Mouse (Mus musculus): ENCODE results near the gene Ythdf2. TPM values are rescaled to one million over a fixed set of nuclear protein-coding genes. Genes with fewer than 3 reads are reported as not detected.

The Ythdf2 gene
- polyA plus RNA-seq, 1 experiment from 2014 or later = 28.6 TPM

DNA sequence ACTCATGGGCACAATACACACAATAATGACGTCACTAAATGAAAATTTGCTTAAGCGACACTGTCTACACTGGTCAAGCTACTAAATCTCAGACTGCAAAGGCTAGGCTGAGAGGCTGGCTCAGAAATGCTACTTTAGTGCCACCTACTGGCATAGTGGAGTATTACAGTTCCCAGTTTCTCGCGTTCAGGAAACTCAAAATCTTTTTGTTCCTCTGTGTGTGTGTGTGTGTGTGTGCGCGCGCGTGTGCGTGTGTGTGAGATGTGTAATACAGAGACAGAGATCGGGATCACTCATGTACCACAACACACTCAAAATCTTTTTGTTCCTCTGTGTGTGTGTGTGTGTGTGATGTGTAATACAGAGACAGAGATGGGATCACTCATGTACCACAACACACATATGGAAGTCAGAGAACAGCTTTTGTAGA, 33.5 kb downstream of the Ythdf2 start:
- no peak for ATAC-seq (ENCODE audit: insufficient read depth)
- Histone ChIP-seq H3K27ac (replicated peaks) (no peak overlapping the region), H3K4me2 (no peak overlapping the region), H3K27me3 (peaks cover 10% of the 10 kb centered on the region; the same call in 1 of the 2 replicates), H3K4me3 (replicated peaks) (no peak overlapping the region), H3K4me1 (replicated peaks) (peaks cover 7% of the 10 kb centered on the region), H3K9me3 (replicated peaks) (no peaks in the 10 kb centered on the region), H3K9ac (no peak overlapping the region), H3K36me3 (replicated peaks) (peaks cover 23% of the 10 kb centered on the region; the same call in 1 of the 2 replicates)
- 4% methylated on average over 10 of the region's 10 CpGs for WGBS (ENCODE audit: insufficient replicate concordance)

DNA sequence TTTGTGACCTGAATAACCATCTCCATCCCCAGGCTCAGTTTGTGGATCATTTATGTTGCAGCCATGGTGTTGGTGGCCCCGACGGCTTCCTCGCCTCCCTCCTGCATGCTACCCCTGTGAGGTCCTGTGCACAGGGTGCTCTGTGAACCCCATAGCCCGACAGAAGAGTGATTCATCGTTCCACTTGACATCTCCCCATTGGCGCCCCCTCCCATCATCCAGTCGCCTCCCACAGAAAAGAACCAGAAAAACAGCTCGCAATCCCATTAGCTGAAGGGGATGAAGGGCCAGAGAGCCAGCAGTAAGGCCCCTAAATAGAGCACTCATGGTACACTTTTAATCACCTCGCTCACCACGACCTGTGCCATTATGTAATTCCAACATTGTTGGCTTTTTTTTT, 35.6 kb downstream of the Ythdf2 start:
- no peaks in the 10 kb centered on the region for H3K9me3 ChIP-seq (replicated peaks)
- 0 out of 2 replicates have a peak, but pooled peaks cover 4% of the 10 kb centered on the region for H3K36me3 ChIP-seq (replicated peaks)
- peaks cover 15% of the 10 kb centered on the region; the same call in 1 of the 2 replicates for H3K27me3 ChIP-seq
- H3K4me2 ChIP-seq = no peak overlapping the region
- no peak overlapping the region for H3K4me3 ChIP-seq (replicated peaks)
- WGBS (ENCODE audit: insufficient replicate concordance) = 50% methylated on average over 10 of the region's 10 CpGs
- H3K4me1 ChIP-seq (replicated peaks) = peaks cover 7% of the 10 kb centered on the region; the same call in 1 of the 2 replicates
- H3K9ac ChIP-seq = no peak overlapping the region
- no peak for ATAC-seq (ENCODE audit: insufficient read depth)
- H3K27ac ChIP-seq (replicated peaks) = no peak overlapping the region

DNA sequence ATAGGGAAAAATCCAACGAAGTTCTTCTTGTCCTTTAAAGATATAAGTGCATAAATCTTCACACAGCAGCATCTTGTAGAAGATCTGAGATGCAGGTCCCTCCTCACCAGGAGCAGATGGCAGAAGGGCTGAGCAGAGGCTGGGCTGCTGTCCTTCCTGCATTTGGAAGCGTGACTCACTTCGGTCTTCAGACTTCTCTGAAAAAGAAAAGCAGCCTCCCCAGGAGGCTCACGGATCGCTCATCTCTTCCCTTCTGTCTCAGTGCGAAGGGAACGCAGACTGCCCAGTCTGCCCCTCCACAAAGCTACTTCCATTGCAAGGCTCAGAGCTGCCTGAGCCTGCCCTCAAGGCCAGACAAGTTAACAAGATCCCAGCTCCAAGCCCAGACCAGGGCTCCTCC, 41.2 kb downstream of the Ythdf2 start:
- WGBS (ENCODE audit: insufficient replicate concordance) = 38% methylated on average over 7 of the region's 7 CpGs
- no peak overlapping the region for H3K27ac ChIP-seq (replicated peaks)

DNA sequence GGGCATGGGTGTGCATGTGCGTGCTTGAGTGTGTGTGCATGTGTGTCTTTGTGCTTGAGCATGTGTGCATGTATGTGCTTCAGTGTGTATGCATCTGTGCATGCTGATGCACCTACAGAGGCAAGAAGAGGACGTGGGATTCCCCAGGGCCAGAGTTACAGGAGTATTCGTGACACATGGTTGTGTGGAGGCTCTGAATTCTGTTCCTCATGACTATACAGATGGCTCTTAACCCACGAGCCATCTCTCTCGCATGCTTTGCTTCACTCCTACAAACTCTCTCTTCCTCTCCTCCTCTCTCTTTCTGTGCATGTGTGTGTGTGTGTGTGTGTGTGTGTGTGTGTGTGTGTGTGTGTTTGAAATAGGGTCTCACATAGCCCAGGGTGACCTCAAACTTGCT, 42.3 kb downstream of the Ythdf2 start:
- Histone ChIP-seq H3K4me1 (replicated peaks) (no peaks in the 10 kb centered on the region), H3K4me3 (replicated peaks) (no peak overlapping the region), H3K36me3 (replicated peaks) (no peaks in the 10 kb centered on the region), H3K27me3 (peaks cover 11% of the 10 kb centered on the region; the same call in 1 of the 2 replicates), H3K9ac (no peak overlapping the region), H3K9me3 (replicated peaks) (no peaks in the 10 kb centered on the region), H3K4me2 (no peak overlapping the region), H3K27ac (replicated peaks) (no peak overlapping the region)
- ATAC-seq (ENCODE audit: insufficient read depth) = no peak
- WGBS (ENCODE audit: insufficient replicate concordance) = 53% methylated on average over 5 of the region's 5 CpGs

More for the DNA sequence above, 41.2 kb downstream of the Ythdf2 start:
- no peaks in the 10 kb centered on the region for H3K9me3 ChIP-seq (replicated peaks)
- H3K9ac ChIP-seq = no peak overlapping the region
- no peak for ATAC-seq (ENCODE audit: insufficient read depth)
- H3K4me2 ChIP-seq = no peak overlapping the region
- no peaks in the 10 kb centered on the region for H3K4me1 ChIP-seq (replicated peaks)
- H3K4me3 ChIP-seq (replicated peaks) = no peak overlapping the region
- H3K27me3 ChIP-seq = peaks cover 11% of the 10 kb centered on the region; the same call in 1 of the 2 replicates
- no peaks in the 10 kb centered on the region for H3K36me3 ChIP-seq (replicated peaks)

DNA sequence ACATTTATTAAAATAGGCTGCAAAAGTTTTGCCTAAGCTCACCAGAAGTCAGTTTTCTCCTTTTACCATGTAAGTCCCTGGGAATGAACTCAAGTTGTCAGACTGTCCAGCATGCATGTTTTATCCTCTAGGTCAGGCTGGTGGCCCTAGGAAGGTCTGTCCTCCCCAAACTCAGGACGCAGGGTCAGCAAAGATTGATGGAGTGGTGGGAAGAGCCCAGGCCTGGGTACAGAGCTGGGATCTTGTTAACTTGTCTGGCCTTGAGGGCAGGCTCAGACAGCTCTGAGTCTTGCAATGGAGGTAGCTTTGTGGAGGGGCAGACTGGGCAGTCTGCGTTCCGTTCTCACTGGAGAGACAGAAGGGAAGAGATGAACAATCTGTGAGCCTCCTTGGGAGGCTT, 42.8 kb downstream of the Ythdf2 start:
- 72% methylated on average over 3 of the region's 3 CpGs for WGBS (ENCODE audit: insufficient replicate concordance)
- Histone ChIP-seq H3K27me3 (peaks cover 11% of the 10 kb centered on the region; the same call in 1 of the 2 replicates), H3K9ac (no peak overlapping the region), H3K4me1 (replicated peaks) (no peaks in the 10 kb centered on the region), H3K9me3 (replicated peaks) (no peaks in the 10 kb centered on the region), H3K4me2 (no peak overlapping the region), H3K27ac (replicated peaks) (no peak overlapping the region), H3K36me3 (replicated peaks) (no peaks in the 10 kb centered on the region), H3K4me3 (replicated peaks) (no peak overlapping the region)
- ATAC-seq (ENCODE audit: insufficient read depth) = no peak

DNA sequence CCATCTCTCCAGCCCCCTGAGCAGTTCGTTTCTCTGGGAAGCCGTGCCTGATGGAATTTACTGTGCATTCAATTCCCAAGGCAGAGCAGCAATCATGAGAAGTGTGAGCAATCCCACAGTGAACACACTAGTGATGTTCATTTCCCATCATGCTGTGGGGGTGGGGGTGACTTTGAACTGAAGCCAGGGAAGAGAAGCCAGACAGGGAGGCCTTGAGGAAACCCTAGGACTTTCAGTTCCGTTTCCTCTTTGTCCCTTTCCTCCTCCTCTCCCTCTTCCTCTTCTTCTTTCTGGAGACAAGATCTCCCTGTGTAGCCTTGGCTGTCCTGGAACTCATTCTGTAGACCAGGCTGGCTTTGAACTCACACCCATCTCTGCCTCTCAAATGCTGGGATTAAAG, 44.7 kb downstream of the Ythdf2 start:
- no peaks in the 10 kb centered on the region for H3K4me1 ChIP-seq (replicated peaks)
- no peak overlapping the region for H3K27ac ChIP-seq (replicated peaks)
- H3K4me2 ChIP-seq = no peak overlapping the region
- H3K27me3 ChIP-seq = 0 out of 2 replicates have a peak, but pooled peaks cover 3% of the 10 kb centered on the region
- H3K9ac ChIP-seq = no peak overlapping the region
- H3K36me3 ChIP-seq (replicated peaks) = no peaks in the 10 kb centered on the region
- H3K9me3 ChIP-seq (replicated peaks) = no peaks in the 10 kb centered on the region
- ATAC-seq (ENCODE audit: insufficient read depth) = no peak
- H3K4me3 ChIP-seq (replicated peaks) = no peak overlapping the region
- WGBS (ENCODE audit: insufficient replicate concordance) = 70% methylated on average over 3 of the region's 3 CpGs

DNA sequence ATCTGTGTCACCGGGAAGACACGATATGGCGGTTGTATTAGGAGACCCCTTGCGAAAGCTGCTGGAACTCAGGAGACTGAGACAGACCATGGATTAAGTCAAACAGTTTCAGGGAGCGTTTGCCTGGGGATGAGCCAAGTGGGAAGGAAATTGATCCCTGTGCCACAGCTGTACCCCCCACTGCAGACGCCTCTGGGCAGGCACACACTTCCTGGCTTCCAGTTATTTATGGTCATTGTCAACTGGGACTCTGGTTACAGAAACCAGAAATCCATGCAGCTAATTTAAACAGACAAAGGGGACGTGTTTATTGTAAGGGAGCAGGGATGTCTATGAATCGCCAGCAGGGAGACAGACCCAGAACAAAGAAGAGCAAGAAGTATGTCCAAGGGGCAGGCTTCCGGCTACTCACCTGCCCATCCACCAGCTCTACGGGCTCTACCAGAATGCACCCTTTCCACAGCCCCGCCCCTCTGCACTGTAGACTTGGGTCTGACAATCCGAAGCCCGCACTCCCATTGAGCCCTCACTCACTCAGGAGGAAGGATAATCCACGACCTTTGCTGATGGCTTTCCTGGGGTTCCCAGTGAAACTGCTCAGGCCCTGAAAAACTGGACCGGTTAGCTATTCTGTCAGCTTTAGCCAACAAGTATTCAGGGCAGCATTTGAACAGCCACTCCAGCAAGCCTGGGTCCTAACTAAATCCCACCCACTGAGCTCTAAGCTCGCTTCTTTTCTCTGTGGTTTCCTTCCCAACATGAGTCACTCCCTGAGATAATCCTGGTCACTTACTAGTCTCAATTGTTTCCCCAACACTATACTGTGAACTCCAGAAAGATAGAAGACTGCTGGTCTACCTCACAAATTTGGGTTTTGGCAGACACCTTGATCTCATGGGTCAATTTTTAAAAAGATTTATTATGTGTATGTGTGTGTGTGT, 45.5 kb downstream of the Ythdf2 start:
- H3K27me3 ChIP-seq = no peaks in the 10 kb centered on the region
- H3K9ac ChIP-seq = no peak overlapping the region
- no peak overlapping the region for H3K4me2 ChIP-seq
- no peaks in the 10 kb centered on the region for H3K9me3 ChIP-seq (replicated peaks)
- no peak overlapping the region for H3K4me3 ChIP-seq (replicated peaks)
- H3K27ac ChIP-seq (replicated peaks) = no peak overlapping the region
- WGBS (ENCODE audit: insufficient replicate concordance) = 54% methylated on average over 16 of the region's 16 CpGs
- no peak for ATAC-seq (ENCODE audit: insufficient read depth)
- no peaks in the 10 kb centered on the region for H3K4me1 ChIP-seq (replicated peaks)
- no peaks in the 10 kb centered on the region for H3K36me3 ChIP-seq (replicated peaks)

DNA sequence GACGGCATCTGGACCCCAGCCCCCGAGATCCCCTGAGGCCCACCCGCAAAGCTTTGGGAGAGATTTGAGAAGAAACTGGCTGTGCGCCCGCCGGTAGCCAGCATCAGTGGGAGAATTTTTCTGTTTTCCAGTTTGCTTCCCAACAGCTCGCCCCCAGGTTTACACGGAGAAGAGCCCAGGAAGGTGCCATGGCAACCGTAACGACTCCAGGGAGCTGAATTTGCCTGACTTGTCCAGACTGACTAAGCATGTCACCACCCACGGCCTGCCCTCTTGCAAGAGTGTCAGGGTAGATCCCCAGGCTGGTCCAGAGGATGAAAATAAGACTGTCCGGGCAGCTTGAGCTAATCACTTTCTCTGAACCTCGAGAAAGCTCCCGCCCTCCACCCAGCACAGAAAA, 46.4 kb downstream of the Ythdf2 start:
- H3K4me1 ChIP-seq (replicated peaks) = no peaks in the 10 kb centered on the region
- no peaks in the 10 kb centered on the region for H3K27me3 ChIP-seq
- H3K4me2 ChIP-seq = no peak overlapping the region
- H3K9ac ChIP-seq = no peak overlapping the region
- no peak overlapping the region for H3K27ac ChIP-seq (replicated peaks)
- H3K36me3 ChIP-seq (replicated peaks) = no peaks in the 10 kb centered on the region
- H3K4me3 ChIP-seq (replicated peaks) = no peak overlapping the region
- no peaks in the 10 kb centered on the region for H3K9me3 ChIP-seq (replicated peaks)
- 68% methylated on average over 14 of the region's 14 CpGs for WGBS (ENCODE audit: insufficient replicate concordance)
- ATAC-seq (ENCODE audit: insufficient read depth) = no peak

DNA sequence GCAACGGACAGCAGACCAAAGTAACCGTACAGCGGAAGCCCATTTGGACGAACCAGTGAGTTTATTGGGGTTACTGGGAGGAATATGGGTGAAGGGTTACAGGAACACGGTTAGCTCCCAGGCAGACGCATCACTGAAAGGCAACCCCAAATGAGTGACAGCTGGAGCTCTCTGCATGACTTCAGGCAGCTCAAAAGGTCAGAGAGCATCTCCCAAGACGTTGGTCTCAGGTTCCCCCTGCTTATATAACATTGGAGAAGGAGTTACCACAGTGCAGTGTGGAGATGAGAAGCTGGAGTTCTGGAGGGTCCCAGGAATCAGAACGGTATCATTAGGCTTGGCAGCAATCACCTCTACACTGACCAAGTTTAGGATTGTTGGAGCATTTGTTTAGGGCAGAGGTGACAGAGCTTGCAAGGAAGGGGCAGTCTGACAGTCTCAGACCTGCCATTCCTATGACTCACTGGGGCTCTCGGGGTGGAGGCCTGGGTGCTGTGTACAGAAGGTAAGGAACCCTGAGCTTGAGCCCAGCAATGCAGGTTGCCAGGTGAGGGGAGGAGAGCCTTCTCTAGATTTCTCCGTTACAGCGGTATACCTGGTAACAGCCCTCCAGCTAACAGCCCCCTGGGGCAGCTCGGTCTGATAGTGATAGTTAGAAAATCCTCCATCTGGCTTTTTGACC, 55.0 kb downstream of the Ythdf2 start:
- WGBS (ENCODE audit: insufficient replicate concordance) = 56% methylated on average over 12 of the region's 12 CpGs
- Histone ChIP-seq H3K9me3 (replicated peaks) (no peaks in the 10 kb centered on the region), H3K4me3 (replicated peaks) (no peak overlapping the region), H3K36me3 (replicated peaks) (no peaks in the 10 kb centered on the region), H3K27ac (replicated peaks) (no peak overlapping the region), H3K4me1 (replicated peaks) (no peaks in the 10 kb centered on the region), H3K27me3 (peaks cover 3% of the 10 kb centered on the region; the same call in 1 of the 2 replicates), H3K9ac (no peak overlapping the region), H3K4me2 (no peak overlapping the region)
- no peak for ATAC-seq (ENCODE audit: insufficient read depth)

DNA sequence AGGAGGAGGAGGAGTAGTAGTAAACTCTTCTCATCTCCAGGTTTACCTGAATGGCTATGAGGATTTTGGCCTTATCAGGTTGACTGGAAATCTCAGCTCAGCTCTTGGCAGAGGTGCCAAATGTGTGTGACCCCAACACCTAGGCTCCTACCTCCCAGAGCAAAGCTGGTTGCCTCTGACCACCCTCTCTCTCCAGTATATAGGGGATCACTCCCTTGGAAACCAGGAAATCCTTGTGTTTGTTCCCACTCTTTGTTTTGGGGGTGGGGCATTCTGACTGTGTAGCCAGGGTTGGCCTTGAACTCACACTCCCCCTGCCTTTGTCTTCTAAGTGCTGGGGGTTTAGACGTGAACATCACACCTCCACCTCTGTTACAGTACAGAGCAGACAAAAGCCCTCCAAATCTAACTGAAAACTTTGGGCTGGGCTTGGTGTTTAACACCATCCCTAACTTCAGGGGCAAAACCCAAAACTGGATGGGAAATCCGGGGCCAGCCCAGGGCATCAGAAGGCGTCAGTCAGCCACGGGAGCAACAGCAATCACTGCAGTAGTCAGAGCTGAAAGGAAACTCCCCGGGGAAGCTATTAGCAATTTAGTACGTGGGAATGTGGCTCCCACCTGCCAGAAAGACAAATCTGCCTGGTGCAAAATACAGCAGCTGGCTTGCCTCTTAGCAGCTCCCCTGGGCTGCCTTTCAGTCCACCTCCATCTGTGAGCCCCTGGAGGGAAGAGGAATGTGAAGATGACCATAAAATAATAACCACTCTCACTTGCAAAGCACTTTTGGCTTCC, 57.0 kb downstream of the Ythdf2 start:
- H3K27ac ChIP-seq (replicated peaks) = no peak overlapping the region
- WGBS (ENCODE audit: insufficient replicate concordance) = 10% methylated on average over 6 of the region's 6 CpGs
- H3K4me3 ChIP-seq (replicated peaks) = no peak overlapping the region
- no peaks in the 10 kb centered on the region for H3K4me1 ChIP-seq (replicated peaks)
- H3K9me3 ChIP-seq (replicated peaks) = no peaks in the 10 kb centered on the region
- no peaks in the 10 kb centered on the region for H3K36me3 ChIP-seq (replicated peaks)
- no peak overlapping the region for H3K9ac ChIP-seq
- ATAC-seq (ENCODE audit: insufficient read depth) = no peak
- H3K4me2 ChIP-seq = no peak overlapping the region
- H3K27me3 ChIP-seq = peaks cover 3% of the 10 kb centered on the region; the same call in 1 of the 2 replicates

Data from liver, embryonic 15.5 days (tissue).